Mouse (Mus musculus) gastrocnemius, postnatal 4 days (tissue): ENCODE data around the gene Wdr12. TPM values are rescaled to one million over a fixed set of nuclear protein-coding genes. Genes with fewer than 3 reads are reported as not detected.

ENCODE experiments used
- total RNA-seq, 2 experiments: library from RNA; stranded (reverse); gene quantifications; 2 replicates each; pipeline ENCODE4 v1.2.3; 2021

The Wdr12 gene
- total RNA-seq, 2 experiments from 2014 or later = 12.4 to 14.7 TPM

Other genes with a start within 250 kb of the Wdr12 start
- 10 to 100 TPM in 1 of 2 experiments, 1 to 10 TPM in 1; 9.8 to 10.6 TPM for gene Fam117b, start 185.6 kb downstream of the Wdr12 start, total RNA-seq
- 1 to 10 TPM in 1 of 2 experiments, under 1 TPM in 1; 0.61 to 1.4 TPM for gene Ica1l, start 55.5 kb downstream of the Wdr12 start, total RNA-seq
- 10 to 100 TPM; 10.3 to 11.4 TPM for gene Carf, start 398 bp downstream of the Wdr12 start, total RNA-seq
- gene Nbeal1, start 82.0 kb upstream of the Wdr12 start, total RNA-seq = 10 to 100 TPM; 29.9 to 33.9 TPM
- gene Cyp20a1, start 244.7 kb upstream of the Wdr12 start, total RNA-seq = 10 to 100 TPM; 17.3 to 27.9 TPM